Mouse (Mus musculus) CH12.LX (cell line): ENCODE measurements around the gene 1700020A23Rik. TPM values are rescaled to one million over a fixed set of nuclear protein-coding genes. Genes with fewer than 3 reads are reported as not detected.

Source experiments
- DNase-seq: peaks from one replicate; pipeline ENCODE4 v3.0.0-alpha.2; 2013; ENCODE audit errors: extremely low read depth
- H3K27ac ChIP-seq: 2 replicates; pipeline ENCODE4 v1.5.1; 2012; ENCODE audit warnings: low read depth, mild to moderate bottlenecking, control low read depth, moderate library complexity; ENCODE audit not compliant: insufficient read depth
- H3K27me3 ChIP-seq: replicated peaks from 2 replicates; pipeline ENCODE3; 2012; ENCODE audit warnings: inconsistent platforms
- H3K36me3 ChIP-seq, 2 experiments: replicated peaks in 1 of 2; 2 replicates each; pipeline versions ENCODE3 to v1.6.1; 2012; ENCODE audit warnings: inconsistent platforms in 1 of 2, low read length in 1 of 2, mild to moderate bottlenecking in 1 of 2, mixed read lengths in 1 of 2, moderate library complexity in 1 of 2; ENCODE audit not compliant: control insufficient read depth in 1 of 2, insufficient read depth in 1 of 2
- H3K4me1 ChIP-seq, 2 experiments: 2 replicates each; pipeline ENCODE4 v1.6.1; 2012; ENCODE audit warnings: inconsistent platforms in 1 of 2, moderate library complexity in 1 of 2; ENCODE audit not compliant: insufficient read depth in 2 of 2, control insufficient read depth in 1 of 2
- H3K4me2 ChIP-seq: 2 replicates; pipeline ENCODE4 v1.6.1; 2012; ENCODE audit warnings: low read depth, mild to moderate bottlenecking, control low read depth; ENCODE audit not compliant: poor library complexity, insufficient read depth, severe bottlenecking
- H3K4me3 ChIP-seq, 3 experiments: fragments of 150-350 bp in 1 of 3; sonication (generic) in 1 of 3; replicated peaks in 1 of 3; 2 replicates each; pipeline versions ENCODE3 to v1.5.1; 2011 to 2012; ENCODE audit warnings: low read depth in 2 of 3, low read length in 2 of 3, mild to moderate bottlenecking in 2 of 3, moderate library complexity in 2 of 3, control low read depth in 1 of 3, improper control_type of control experiment in 1 of 3, inconsistent platforms in 1 of 3, mixed read lengths in 1 of 3; ENCODE audit not compliant: poor library complexity in 1 of 3
- H3K79me2 ChIP-seq: replicated peaks from 2 replicates; pipeline ENCODE4 v1.6.1; 2012; ENCODE audit warnings: mild to moderate bottlenecking, moderate library complexity; ENCODE audit not compliant: control insufficient read depth, poor library complexity, insufficient read depth, severe bottlenecking; ENCODE audit errors: extremely low read depth
- H3K9ac ChIP-seq: 2 replicates; pipeline ENCODE4 v1.6.1; 2012; ENCODE audit warnings: low read depth, mild to moderate bottlenecking, control low read depth, moderate library complexity; ENCODE audit not compliant: insufficient read depth
- H3K9me3 ChIP-seq: replicated peaks from 2 replicates; pipeline ENCODE3; 2012; ENCODE audit warnings: low read length, inconsistent platforms, mixed read lengths
- CHD1 ChIP-seq: IDR thresholded peaks from 2 replicates; pipeline ENCODE4 v1.6.1; 2012; ENCODE audit warnings: low read depth, low read length, improper control_type of control experiment, inconsistent platforms
- CHD2 ChIP-seq: IDR thresholded peaks from 2 replicates; pipeline ENCODE4 v1.6.1; 2011; ENCODE audit warnings: low read length, improper control_type of control experiment
- CTCF ChIP-seq, 2 experiments: IDR thresholded peaks in 1 of 2; conservative IDR thresholded peaks in 1 of 2; 2 replicates each; pipeline ENCODE4 v1.5.1; 2011 to 2012; ENCODE audit warnings: low read depth in 2 of 2, low read length in 2 of 2, improper control_type of control experiment in 1 of 2, inconsistent platforms in 1 of 2, mild to moderate bottlenecking in 1 of 2, moderate library complexity in 1 of 2
- ELF1 ChIP-seq: IDR thresholded peaks from 2 replicates; pipeline ENCODE4 v1.6.1; 2014; ENCODE audit warnings: low read depth, mild to moderate bottlenecking, inconsistent platforms, low read length, improper control_type of control experiment
- EP300 ChIP-seq: IDR thresholded peaks from 2 replicates; pipeline ENCODE4 v1.6.1; 2011; ENCODE audit warnings: low read length, improper control_type of control experiment
- HCFC1 ChIP-seq: IDR thresholded peaks from 2 replicates; pipeline ENCODE4 v1.6.1; 2012; ENCODE audit warnings: low read depth, mild to moderate bottlenecking, inconsistent platforms, low read length, improper control_type of control experiment
- IRF4 ChIP-seq: IDR thresholded peaks from 2 replicates; pipeline ENCODE4 v1.6.1; 2014; ENCODE audit warnings: low read depth, mild to moderate bottlenecking, inconsistent platforms, low read length, improper control_type of control experiment
- JUND ChIP-seq: conservative IDR thresholded peaks from 2 replicates; pipeline ENCODE4 v1.6.1; 2011; ENCODE audit warnings: low read depth, low read length, improper control_type of control experiment
- KAT2A ChIP-seq: IDR thresholded peaks from 2 replicates; pipeline ENCODE4 v1.6.1; 2012; ENCODE audit warnings: low read length, improper control_type of control experiment, inconsistent platforms; ENCODE audit not compliant: insufficient replicate concordance
- MAFK ChIP-seq: IDR thresholded peaks from 2 replicates; pipeline ENCODE4 v1.6.1; 2011; ENCODE audit warnings: low read length, improper control_type of control experiment; ENCODE audit not compliant: insufficient replicate concordance
- MAZ ChIP-seq: IDR thresholded peaks from 2 replicates; pipeline ENCODE4 v1.6.1; 2012; ENCODE audit warnings: low read depth, mild to moderate bottlenecking, inconsistent platforms, low read length, improper control_type of control experiment, moderate library complexity
- MEF2A ChIP-seq: IDR thresholded peaks from 2 replicates; pipeline ENCODE4 v1.6.1; 2014; ENCODE audit warnings: low read depth, mild to moderate bottlenecking, inconsistent platforms, low read length, improper control_type of control experiment, borderline replicate concordance
- MYC ChIP-seq: IDR thresholded peaks from 2 replicates; pipeline ENCODE4 v1.6.1; 2011; ENCODE audit warnings: low read depth, mild to moderate bottlenecking, improper control_type of control experiment, low read length
- PAX5 ChIP-seq: IDR thresholded peaks from 2 replicates; pipeline ENCODE4 v1.6.1; 2012; ENCODE audit warnings: low read length, inconsistent platforms, mixed read lengths
- POLR2A ChIP-seq: IDR thresholded peaks from 2 replicates; pipeline ENCODE4 v1.6.1; 2011; ENCODE audit warnings: low read depth, mild to moderate bottlenecking, improper control_type of control experiment, low read length
- POLR2AphosphoS2 ChIP-seq: IDR thresholded peaks from 2 replicates; pipeline ENCODE4 v1.6.1; 2011; ENCODE audit warnings: low read depth, low read length, improper control_type of control experiment
- RAD21 ChIP-seq: IDR thresholded peaks from 2 replicates; pipeline ENCODE4 v1.6.1; 2011; ENCODE audit warnings: low read depth, mild to moderate bottlenecking, low read length, improper control_type of control experiment, moderate library complexity
- SIN3A ChIP-seq: IDR thresholded peaks from 2 replicates; pipeline ENCODE4 v1.6.1; 2012; ENCODE audit warnings: low read length, improper control_type of control experiment, inconsistent platforms
- SMC3 ChIP-seq: IDR thresholded peaks from 2 replicates; pipeline ENCODE4 v1.6.1; 2011; ENCODE audit warnings: low read depth, low read length, improper control_type of control experiment
- UBTF ChIP-seq: IDR thresholded peaks from 2 replicates; pipeline ENCODE4 v1.6.1; 2012; ENCODE audit warnings: low read depth, mild to moderate bottlenecking, inconsistent platforms, low read length, improper control_type of control experiment, moderate library complexity
- ZMIZ1 ChIP-seq: IDR thresholded peaks from 2 replicates; pipeline ENCODE4 v1.6.1; 2012; ENCODE audit warnings: low read depth, mild to moderate bottlenecking, inconsistent platforms, low read length, improper control_type of control experiment
- ZNF384 ChIP-seq: IDR thresholded peaks from 2 replicates; pipeline ENCODE4 v1.6.1; 2012; ENCODE audit warnings: low read depth, low read length, improper control_type of control experiment, inconsistent platforms
- dilution Hi-C: fragments of 300-500 bp; cut with MboI; formaldehyde crosslinking; loops from 2 replicates; pipeline ENCODE4 v1.14.3; 2020; ENCODE audit warnings: low sequenced_read_pairs; ENCODE audit not compliant: extremely low pct_unique_long_range_greater_than_20kb, extremely low pct_ligation_motif_present
- in situ Hi-C: fragments of 300-500 bp; cut with MboI; formaldehyde crosslinking; loops from 3 replicates; pipeline ENCODE4 v1.14.3; 2019; ENCODE audit warnings: low sequenced_read_pairs, low pct_ligation_motif_present, low pct_unique_long_range_greater_than_20kb, mixed read lengths
- polyA plus RNA-seq: library from polyadenylated mRNA; unstranded; fragments of >175 nt; gene quantifications from 2 replicates; pipeline ENCODE4 v1.2.1, GENCODE M21; 2012; ENCODE audit warnings: low read depth; ENCODE audit not compliant: insufficient read length
- total RNA-seq, 2 experiments: library from RNA; depleted of rRNA; stranded (reverse); fragments of 300-350 nt in 1 of 2; fragments of >200 nt in 1 of 2; gene quantifications; 2 replicates each; pipeline ENCODE4 v1.2.3; 2012 to 2014

Gene 1700020A23Rik
- total and polyA plus RNA-seq, 3 experiments: not detected

GRCm38 (mm10) chr2:130358852-130359251 lies 46.2 kb upstream of the 1700020A23Rik start:
- H3K4me3 ChIP-seq: no peak overlapping the region
- H3K9me3 ChIP-seq: peaks cover 2% of the 10 kb centered on the region
- dilution Hi-C loops (no loop called here), in situ Hi-C loops (no loop called here)
- no peak overlapping the region for H3K9ac ChIP-seq
- TF ChIP-seq SIN3A: no peak
- TF ChIP-seq MEF2A: no peak
- TF ChIP-seq ZNF384: no peak
- TF ChIP-seq KAT2A: no peak
- no peaks in the 10 kb centered on the region for H3K79me2 ChIP-seq
- H3K36me3 ChIP-seq: no peaks in the 10 kb centered on the region
- peaks cover 48% of the 10 kb centered on the region for H3K27me3 ChIP-seq
- H3K4me2 ChIP-seq: no peak overlapping the region
- no peak for DNase-seq
- peaks cover 0 to 21% of the 10 kb centered on the region in 2 experiments; a peak in 2 of 4 replicates for H3K4me1 ChIP-seq
- H3K27ac ChIP-seq: no peak overlapping the region

- in situ Hi-C loops: loop anchor here (10.0 kb wide), 1 partner anchor 68 kb away; the partner anchor contains the start of gene Ebf4
- no peak overlapping the region for H3K27ac ChIP-seq
- H3K9ac ChIP-seq: no peak overlapping the region
- no peaks in the 10 kb centered on the region for H3K36me3 ChIP-seq
- peak; percentile 69 for TF ChIP-seq RAD21
- peak; percentile 63 for TF ChIP-seq SMC3
- TF ChIP-seq HCFC1: no peak
- TF ChIP-seq MYC: no peak
- TF ChIP-seq CTCF (conservative IDR thresholded peaks at IDR 0.05 in 1 of 2, IDR thresholded peaks at IDR 0.05 in 1 of 2; ENCODE audit: low read depth in 2 of 2, low read length in 2 of 2): peak; percentile 16 to 73; a peak in 2 of 4 replicates
- no peak overlapping the region for H3K4me3 ChIP-seq
- no peaks in the 10 kb centered on the region for H3K79me2 ChIP-seq
- H3K9me3 ChIP-seq: peaks cover 2% of the 10 kb centered on the region
- DNase-seq: peak; percentile 51
- peaks cover 0 to 21% of the 10 kb centered on the region in 2 experiments; a peak in 3 of 4 replicates for H3K4me1 ChIP-seq
- H3K27me3 ChIP-seq: peaks cover 56% of the 10 kb centered on the region
- dilution Hi-C loops: no loop called here
- no peak overlapping the region for H3K4me2 ChIP-seq
Observed at GRCm38 (mm10) chr2:130362511-130363026, 42.5 kb upstream of the 1700020A23Rik start.

DNA sequence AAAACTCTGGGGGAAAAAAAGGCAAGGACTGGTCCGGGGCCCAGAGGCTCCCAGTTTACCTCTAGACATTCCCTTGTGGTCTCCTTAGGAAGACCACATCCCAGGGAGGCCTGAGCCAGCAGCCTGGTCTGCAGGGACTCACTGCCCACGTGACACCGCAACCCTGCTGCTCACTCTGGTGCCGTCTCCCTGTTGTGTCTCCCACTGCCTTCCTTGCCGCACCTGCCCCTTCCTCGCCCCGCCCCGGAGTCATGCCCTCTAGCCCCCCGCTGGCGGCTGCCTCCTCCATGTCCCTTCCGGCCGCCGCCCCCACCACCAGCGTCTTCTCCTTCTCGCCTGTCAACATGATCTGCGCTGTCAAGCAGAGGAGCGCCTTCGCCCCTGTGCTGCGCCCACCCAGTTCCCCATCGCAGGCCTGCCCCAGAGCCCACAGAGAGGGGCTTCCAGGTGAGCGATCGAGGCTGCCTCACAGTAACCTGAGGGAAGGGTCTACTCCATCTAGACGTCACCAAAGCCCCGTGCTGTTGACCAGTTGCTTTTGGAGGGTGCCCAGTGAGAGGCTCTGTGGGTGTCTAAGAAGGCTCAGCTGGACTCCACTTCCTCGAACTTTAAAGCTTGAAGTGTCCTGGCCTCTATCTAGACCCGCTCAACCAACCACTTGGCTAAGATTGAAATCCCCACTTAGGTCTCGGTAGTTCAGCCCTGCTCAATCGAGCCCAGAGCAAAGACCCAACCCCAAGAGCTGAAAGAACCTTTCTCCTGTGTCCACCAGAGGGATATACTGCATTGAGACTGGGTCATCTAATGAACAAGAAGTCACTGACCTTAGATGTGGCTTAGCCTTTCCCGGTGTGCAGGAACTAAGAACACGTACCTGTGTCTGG lies 39.6 kb upstream of the 1700020A23Rik start:
- no peaks in the 10 kb centered on the region for H3K36me3 ChIP-seq
- peak overlapping the region in 2 of 3 experiments; percentile 70 to 85 for H3K4me3 ChIP-seq
- DNase-seq: no peak
- peaks cover 0 to 9% of the 10 kb centered on the region in 2 experiments; a peak in 3 of 4 replicates for H3K4me1 ChIP-seq
- peak overlapping the region; percentile 65 for H3K9ac ChIP-seq
- H3K27ac ChIP-seq: no peak overlapping the region
- peaks cover 64% of the 10 kb centered on the region for H3K27me3 ChIP-seq
- in situ Hi-C loops (loop anchor here (10.0 kb wide), 1 partner anchor 71 kb away; the partner anchor contains the start of gene Ebf4), dilution Hi-C loops (no loop called here)
- H3K9me3 ChIP-seq: peaks cover 2% of the 10 kb centered on the region
- H3K79me2 ChIP-seq: no peaks in the 10 kb centered on the region
- H3K4me2 ChIP-seq: peak overlapping the region; percentile 81
- TF ChIP-seq KAT2A (no peak), JUND (no peak), ZNF384 (no peak), POLR2A (no peak), IRF4 (peak; percentile 26; the same call in 1 of the 2 replicates), POLR2AphosphoS2 (no peak), PAX5 (no peak), SMC3 (peak; percentile 55), CHD2 (no peak), EP300 (no peak), RAD21 (peak; percentile 26), MAFK (no peak), CHD1 (no peak), ELF1 (peak; percentile 67; the same call in 1 of the 2 replicates), CTCF (conservative IDR thresholded peaks at IDR 0.05 in 1 of 2, IDR thresholded peaks at IDR 0.05 in 1 of 2; ENCODE audit: low read depth in 2 of 2, low read length in 2 of 2) (peak in 1 of 2 experiments; percentile 66; a peak in 2 of 4 replicates), MEF2A (peak; percentile 43; the same call in 1 of the 2 replicates), MAZ (no peak), UBTF (no peak), ZMIZ1 (no peak), SIN3A (peak; percentile 68; the same call in 1 of the 2 replicates), MYC (no peak)
